Mouse (Mus musculus) cerebellum, adult 9-11 months (tissue): ENCODE results near the gene Erc2.

ENCODE experiments used
- DNase-seq: peaks from one replicate; pipeline ENCODE4 v3.0.0; 2022

The Erc2 gene

DNA sequence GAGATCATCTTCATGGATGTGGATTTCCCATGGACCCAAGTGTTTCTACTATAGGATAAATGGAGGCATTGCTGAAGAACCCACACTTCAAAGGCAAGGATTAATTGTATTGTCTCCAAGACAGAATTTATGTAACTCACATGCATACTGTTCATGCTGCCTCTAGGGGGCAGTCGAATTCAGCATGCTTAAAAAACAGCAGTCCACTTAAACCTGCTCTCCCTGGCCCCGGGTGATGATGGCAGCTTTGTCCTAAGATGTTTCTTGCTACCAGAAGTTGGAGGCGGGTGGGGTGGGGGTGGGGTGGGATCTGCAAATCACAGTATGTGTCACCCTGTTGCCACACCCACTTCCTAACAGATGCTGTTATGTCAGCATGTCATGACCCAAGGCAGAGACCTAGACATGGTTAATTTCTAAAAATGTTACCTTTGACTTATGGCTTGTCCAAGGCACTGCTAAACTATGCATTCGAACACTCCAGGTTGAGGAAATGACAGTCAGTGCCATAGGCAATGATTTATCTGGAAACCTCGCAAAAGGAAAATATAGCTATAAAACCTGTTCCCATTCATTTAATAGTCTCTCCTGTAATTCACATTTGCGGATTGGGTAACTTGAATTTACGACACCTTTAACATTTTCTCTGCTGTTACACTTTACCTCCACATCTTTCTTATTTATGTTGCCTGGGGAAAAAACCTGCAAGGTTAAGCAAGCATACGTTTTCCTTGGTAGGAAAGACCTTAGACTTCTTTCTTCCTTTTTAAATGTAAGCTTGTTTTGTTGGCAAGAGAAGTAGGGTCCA lies 467.6 kb downstream of the Erc2 start:
- peak; percentile 6 for DNase-seq

DNA sequence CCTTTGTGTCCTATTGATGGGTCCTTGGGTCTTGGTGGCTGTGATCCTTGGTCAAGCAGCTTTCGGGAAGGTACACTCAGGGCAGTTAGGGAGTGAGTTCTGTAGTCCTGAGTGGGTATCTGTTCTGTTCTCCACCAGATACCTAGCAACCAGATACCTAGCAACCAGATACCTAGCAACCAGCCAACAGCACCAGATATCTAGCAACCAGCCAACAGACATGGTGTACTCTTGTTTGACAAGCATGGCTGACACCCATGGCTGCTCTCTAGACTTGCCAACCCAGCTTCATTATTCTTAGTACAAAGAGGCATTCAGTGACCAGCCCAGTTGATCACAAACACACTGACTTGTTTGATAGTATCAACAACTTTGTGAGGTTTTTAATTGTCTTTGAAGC lies 469.1 kb downstream of the Erc2 start:
- DNase-seq = no peak

DNA sequence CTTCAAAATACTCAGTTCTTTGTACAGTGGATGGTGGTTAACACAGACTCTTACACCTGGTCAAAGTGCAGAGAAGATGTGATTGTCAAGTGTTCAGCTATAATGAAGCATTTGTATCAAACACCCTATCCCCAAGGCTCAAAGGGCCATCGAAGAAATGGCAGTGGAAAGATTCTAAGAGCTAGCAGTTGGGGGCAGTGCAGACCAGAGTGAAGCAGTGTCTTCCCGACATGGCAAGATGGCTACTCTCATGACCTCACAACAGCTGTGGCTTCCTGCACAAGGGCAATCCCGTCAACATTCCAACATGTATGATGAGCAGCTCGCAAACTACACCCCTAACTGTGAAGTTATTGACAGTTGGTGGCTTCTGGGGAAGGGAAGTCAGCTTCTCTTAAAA lies 471.0 kb downstream of the Erc2 start:
- DNase-seq = no peak

DNA sequence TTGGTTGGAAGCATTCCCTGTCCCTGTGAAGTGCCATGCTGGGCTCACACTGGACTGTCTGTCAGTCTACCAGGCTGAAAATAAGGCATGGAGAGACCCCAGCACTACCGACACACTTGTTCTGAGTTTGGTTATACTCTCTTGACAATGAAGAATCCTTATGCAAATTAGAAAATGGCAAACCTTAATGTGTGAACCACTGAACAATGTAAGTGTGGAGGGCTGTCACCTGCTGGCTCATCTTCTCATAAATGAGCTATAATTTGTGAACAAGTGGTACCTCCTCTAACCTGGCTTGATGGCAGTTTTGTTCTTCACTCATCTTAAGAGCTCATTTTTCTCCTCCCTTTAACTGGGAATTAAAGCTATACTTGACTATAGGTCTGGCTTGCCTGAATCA lies 471.7 kb downstream of the Erc2 start:
- no peak for DNase-seq

DNA sequence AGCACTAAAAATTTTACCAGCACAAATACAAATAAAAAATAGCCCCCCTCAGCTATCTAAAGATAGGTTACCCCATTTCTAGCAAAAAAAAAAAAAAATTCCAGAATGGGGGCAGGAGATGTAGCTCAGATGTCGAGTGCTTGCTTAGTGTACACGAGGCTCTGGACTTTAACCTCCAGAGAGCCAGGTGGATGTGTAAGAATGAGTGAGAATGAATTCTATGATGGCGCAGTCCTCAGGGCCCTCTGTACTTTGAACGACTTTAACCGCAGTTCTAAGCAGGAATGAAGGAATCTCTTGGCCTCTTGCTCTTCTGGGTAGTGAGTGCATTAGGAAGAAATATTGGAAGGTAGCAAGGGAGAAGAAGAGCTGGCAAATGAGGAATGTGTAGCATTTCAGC lies 476.9 kb downstream of the Erc2 start:
- DNase-seq = no peak

DNA sequence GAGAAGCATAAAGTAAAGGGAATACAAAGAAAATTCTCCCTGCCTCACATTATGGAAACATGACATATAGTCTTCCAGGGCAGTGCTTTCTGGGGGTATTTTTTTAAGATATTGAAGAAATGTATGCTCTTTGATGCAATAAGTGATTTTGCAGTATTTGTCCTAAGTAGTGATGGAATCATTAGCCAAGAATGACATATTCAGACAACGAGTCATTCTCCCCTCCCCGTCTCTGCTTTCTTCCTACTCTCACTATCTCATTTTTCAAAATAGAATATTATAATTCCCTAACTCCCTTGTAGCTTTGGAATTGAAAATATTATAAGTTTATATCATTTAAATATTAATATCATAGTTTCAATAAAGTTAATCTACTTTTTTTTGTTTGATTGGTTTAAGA lies 490.9 kb downstream of the Erc2 start:
- DNase-seq = no peak

DNA sequence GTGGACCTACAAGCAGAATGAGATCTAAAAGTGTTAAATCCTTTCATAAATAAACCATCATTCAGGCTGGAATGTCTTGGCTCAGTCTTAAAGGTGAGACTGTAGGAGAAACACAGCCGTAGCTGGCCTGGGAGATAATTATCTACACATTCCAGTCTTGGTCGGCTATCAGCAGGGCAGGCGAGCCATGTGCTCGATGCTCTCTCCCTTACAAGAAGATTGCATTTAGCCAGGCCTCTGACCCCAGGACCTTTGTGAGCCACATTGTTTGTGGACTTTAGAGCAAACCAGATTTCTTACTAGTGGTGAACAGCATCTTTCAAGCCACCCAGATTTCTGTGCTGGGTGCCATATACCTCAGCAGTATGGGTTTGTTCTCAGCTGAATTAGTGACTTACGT lies 498.6 kb downstream of the Erc2 start:
- DNase-seq = no peak

DNA sequence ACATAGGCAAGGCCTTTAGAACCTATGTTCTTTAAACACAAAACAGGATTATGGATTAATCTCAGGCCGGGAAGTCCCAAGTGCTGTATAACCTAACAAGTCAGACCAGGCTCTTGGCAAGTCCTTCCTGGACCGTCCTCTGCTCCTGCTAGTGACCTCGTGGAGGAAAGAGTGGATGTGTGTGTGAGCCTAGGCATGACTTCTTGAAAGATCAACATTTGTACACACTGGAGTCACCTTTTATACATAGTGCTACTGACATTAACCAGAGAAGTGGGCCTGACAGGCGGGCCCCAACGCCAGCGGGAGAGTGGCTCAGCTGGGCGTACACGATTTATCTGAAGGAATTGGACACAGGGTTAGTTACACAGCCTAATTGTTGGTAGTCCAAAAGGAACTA lies 504.6 kb downstream of the Erc2 start:
- no peak for DNase-seq

DNA sequence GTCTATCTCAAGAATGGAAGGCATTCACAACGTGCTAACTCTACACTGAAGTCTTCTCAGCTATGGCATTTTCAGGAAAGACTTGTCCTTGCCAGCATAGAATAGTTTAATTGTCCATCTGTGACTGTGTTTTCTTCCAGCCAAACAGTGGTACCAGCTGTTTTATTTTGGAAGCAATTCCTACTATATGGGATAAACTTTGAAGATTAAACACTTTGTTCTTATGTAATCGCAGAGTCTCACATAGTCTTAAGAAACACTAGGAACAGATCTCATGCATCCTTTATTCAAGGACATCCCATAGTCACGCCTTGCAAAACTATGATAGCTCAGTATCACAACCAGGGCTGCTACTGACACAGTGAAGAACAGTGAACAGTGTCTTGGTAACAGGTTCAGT lies 506.8 kb downstream of the Erc2 start:
- DNase-seq = no peak

DNA sequence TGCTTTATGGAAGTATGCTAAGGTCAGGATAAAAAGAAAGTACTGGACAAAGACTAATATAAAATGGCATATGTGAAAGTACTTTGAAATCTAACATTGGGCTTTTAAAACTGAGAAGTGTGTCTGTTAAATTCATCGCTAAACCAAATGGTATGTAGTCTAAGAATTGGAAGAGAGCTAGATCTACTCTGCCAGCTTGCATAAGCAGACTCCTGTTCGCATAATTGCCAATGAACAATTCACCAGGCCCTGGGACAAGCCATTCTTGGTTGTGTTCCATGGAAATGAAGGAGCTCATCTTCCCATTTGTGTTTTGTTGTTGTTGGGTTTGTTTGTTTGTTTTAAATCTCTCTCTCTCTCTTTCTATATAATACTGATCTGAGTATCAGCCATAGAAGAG lies 521.8 kb downstream of the Erc2 start:
- DNase-seq = no peak

DNA sequence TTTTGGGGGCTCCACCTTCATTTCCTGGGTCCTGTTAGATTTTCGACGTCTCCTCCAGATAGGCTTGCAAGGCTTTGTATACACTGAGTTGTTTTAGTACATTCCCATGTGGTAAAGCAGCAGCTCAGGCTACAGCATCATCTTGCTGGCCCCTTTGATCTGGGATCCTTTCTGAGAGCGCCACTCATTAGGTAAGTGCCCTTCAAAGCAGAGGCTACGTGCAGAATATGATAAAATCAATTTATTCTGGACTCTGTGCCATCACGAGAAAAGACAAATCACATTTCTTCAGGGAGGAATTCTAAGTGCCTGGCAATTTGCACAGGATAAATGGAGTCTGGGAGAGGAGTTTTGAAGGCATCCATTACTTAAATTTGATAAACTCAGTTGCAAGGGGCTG lies 525.0 kb downstream of the Erc2 start:
- DNase-seq = no peak

DNA sequence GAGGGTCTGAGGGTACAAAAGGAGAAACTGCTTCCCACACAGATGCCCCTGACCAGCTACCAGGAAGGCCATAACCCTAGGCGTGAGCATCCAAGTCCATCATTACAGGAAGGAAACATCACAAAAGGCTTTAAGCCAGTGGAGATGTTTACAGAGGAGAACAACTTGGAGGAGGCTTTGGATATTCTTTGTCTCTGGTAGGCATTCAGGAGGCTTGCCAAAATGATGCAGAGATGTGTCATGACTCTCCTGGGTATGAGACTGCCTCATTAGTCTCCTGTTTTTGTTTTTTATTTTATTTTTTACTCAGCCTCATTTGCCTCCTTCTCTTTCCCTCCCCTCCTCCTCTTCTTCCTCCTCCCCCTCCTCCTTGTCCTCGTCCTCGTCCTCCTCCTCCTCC lies 528.7 kb downstream of the Erc2 start:
- no peak for DNase-seq

DNA sequence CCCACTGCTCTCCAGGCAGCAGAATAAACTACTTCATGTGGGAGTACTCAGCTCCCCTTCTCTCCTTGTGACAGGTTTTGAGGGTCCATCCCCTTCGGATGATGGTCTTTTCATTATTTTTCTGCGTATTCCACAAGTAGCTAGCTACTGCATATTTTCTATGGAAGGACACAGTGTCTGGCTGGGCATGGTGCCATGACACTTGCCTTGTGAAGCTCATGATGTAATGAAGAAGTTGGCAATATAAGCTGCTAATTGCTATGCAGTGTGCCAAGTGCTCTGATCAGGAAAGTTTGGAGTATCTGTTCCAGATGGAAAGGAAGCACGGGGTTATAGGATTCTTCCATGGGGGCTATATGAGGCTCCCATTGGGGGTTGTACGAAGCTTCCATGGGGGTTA lies 533.5 kb downstream of the Erc2 start:
- peak; percentile 2 for DNase-seq

DNA sequence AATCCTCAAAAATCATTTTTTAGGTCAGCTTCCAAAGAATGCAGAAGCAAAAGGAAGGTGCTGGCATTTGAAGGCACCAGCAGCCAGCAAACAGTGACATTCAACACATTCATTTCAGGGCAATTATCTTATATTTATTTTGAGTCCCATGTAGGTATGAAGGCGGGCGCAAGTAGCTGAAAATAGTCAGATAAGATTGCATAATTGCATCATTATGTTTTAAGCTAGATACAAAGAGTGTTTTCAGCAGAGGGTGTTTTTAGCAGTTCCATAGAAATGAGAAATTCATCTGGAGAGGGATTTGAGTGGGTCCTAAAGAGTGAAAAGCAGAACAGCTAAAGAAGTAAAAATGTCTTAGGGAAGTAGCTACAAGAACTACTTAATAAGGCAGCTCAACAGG lies 538.6 kb downstream of the Erc2 start:
- no peak for DNase-seq

DNA sequence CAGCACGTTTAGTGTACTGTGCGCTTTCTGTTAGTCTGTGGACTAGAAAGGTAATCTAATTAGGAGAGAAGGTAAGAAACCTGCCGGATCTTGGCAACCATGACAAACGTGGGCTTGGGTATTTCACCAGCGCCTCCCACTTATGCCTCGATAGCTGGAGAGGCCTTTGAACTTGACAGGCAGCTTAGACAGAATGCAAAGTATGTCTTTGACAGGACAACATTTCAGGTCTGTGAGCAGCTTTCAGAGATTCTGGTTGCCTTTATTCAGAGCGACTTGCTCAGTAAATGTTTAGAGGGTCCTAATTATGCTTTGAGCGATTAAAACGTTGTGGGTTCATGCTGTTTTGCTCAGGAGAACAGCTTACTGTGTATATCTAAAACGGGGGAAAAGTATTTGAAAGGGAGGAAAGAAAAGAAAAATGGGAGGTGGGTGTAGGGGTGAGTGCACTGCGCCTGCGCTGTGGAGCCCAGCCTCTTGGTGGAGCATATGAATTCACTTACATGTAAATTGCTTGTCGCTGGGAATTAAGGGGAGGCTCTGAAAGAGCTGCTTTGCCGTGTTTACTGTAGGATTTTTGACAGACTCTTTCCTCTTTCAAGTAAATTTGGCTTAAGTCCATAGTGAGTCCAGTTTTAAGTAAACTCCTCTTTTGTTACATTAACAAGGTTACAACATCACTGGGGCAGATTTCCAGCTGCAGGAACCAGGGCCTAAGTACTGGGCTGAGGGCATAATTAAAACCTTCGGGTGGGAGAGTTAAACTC lies 542.6 kb downstream of the Erc2 start:
- no peak for DNase-seq

DNA sequence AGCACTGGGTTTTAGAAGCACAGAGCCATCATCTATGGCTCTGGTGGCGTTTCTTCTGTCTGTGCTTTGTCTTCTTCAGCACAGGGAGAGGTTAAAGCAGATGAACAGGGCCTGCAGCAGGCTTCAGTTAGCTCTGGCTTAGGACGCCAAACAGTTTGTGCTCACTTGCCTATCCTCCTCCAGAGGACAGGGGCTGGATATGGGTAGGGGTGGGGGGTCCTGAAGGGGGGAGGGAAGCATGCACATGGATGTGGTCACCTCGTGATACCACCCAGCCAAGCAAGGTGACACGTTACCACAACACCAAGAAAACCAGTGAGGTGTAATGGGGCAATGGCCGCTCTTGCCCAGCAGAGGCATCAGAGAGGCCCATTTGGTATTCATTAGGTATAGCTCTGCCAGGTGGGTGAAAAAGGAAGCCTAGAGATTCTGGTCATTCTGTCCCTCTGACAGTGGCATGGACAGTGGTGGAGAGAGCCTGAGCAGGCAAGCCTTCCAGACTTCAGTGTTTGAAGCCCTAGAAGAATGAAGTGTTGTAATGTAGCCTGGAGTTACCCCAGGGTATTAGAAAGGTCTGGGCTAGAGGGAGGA lies 543.5 kb downstream of the Erc2 start:
- DNase-seq = no peak

DNA sequence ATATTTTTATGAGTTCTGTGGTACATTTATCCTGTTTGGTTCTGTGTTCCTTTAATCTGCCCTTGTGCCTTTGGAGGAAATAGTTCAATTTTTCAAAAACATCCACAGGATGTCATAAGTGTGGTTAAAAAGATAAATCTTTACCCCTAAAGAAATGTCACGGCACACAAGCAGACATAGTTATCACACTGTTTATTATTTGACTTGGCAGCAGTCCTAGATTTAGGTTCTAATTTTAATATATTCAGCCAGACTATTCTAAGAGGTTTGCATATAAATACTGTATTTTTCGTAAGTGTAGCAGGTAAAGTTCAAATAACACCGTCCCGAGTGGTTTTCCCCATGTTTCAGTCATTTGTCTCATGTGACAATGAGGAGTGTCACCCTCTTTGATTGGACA lies 548.5 kb downstream of the Erc2 start:
- DNase-seq = no peak

DNA sequence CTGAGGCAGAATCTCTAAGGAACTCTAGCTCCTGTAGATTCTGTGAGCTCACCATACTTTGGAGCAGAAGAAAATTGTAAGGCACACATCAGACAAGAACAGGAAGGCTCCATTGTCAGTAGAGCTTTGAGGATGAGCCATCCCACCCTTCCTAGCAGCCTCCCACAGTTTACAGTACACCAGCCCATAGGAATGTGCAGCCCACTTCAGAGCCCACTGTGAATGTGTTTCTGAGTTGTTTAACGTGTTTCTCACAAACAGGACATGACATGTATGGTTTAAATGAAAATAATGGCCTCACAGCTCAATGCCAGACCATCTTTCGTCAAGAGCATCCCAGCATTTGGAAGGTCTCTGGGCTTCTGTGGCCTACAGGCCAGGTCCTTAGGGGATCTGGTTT lies 549.1 kb downstream of the Erc2 start:
- no peak for DNase-seq

DNA sequence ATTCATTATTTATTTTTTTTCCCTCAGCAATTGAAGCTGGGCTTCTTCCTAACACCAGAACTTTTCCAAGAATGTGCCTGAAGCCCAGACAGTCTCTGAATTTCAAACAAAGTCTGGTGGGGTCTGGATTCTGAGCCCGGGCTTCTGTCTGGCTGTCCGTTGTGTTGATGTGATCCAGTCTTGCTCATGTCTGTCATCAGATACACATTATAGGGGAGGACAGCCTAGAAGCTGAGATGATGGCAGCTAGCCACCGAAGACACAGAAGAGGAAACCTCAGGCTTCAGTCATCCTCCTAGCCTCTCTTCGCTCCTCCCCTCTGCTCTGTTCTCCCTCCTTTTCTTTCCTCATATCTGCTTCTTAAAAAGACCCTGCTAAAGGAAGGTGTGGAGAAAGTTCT lies 551.5 kb downstream of the Erc2 start:
- DNase-seq = no peak

DNA sequence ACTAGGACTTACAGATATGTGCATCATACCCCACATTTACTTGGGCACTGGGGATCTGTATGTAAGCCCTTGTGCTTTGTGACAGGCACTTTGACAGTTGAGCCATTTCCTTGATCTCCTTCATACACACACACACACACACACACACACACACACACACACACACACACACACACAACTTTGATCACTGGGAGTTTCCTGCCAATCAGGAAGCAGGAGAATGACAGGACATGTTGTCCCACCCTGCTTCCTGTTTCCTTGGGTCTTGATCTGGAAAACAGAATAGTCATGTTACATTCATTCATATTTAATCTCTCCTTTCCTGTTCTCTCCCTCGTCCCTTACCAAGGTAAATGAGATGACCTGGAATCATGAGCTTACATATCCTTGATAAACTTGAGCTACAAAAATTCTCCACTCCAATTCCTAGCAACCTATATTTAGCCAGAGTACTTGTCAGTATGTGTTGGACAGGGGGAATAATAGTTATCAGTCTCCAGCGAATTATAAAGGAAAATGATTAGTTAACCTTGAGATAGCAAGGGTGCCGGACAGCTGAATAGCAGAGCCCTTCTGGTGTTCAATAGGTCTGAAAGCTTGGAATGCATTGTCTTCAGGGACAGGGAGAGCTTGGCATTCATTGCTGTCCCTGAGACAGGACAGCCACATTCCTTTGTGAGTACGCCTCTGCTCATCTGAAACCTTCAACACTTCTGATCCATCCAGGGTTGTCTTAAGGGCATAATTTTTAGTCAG lies 559.0 kb downstream of the Erc2 start:
- DNase-seq = no peak

DNA sequence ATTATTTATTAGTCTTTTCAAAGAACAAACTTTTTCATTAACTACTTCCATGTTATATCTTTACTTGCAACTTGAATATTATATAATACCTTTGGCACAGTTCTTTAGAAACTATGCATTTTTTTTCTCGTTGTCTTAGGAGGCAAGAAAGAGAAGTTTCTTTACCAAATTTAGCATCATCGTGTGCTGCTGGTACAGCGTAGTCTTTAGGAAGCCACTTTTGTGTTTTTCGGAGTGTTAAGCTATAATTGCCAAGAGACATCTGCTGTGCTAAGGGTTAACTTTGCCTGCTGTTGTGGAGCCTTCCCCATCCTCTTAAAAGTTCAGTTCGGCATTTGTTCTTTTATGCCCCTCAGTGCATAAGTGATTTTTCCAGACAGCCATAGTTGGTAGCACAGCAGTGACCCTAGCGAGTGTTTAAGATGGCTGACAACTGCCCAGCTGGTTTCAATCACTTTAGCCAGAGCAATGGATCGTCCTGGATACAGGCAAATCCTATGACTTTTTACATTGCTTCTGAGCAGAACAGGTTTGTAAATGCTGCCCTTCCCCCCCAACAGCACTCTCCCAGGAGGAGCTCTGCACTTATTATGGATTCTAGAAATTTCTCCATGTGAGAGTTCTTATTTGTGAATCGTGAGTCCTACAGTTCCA lies 570.6 kb downstream of the Erc2 start:
- no peak for DNase-seq

DNA sequence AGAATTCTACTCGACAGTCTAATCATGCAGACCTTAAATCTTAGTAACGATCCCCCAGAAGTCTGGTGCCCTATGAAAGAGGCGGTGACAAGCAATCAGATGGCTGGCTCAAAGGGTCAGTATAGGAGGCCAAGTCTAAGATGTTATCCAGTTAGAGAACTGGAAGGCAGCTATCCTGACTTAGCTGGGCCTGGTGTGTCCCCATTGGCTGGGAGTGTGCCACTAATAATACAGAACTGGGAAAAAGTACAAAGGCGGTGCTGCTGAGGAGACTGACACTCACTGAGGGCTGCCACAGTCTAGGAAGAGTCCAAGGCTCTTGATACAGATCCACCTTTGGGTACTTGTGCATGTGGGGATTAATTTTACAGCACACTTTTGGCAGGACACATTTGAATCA lies 581.6 kb downstream of the Erc2 start:
- DNase-seq = no peak

DNA sequence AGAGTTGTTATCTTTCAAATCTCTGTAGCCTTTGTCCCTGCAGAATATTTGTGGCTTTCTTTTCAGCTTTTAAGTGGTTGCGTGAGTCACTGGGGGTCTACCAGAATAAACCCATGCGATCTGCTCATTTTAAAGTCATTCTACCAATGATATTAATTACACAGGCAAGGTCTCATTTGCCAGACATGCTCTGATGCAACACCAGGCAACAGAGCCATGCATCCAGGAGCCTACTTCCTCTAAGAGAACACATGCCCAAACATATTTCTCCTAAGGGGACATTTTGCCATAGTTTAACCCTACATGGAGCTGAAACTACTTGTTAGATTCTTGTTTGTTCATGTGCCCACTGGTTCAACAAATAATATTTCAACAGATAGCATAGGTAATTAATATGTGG lies 584.1 kb downstream of the Erc2 start:
- DNase-seq = no peak
